Mouse (Mus musculus): Measurements from ENCODE around the gene Kcnmb1.

Kcnmb1 gene

DNA sequence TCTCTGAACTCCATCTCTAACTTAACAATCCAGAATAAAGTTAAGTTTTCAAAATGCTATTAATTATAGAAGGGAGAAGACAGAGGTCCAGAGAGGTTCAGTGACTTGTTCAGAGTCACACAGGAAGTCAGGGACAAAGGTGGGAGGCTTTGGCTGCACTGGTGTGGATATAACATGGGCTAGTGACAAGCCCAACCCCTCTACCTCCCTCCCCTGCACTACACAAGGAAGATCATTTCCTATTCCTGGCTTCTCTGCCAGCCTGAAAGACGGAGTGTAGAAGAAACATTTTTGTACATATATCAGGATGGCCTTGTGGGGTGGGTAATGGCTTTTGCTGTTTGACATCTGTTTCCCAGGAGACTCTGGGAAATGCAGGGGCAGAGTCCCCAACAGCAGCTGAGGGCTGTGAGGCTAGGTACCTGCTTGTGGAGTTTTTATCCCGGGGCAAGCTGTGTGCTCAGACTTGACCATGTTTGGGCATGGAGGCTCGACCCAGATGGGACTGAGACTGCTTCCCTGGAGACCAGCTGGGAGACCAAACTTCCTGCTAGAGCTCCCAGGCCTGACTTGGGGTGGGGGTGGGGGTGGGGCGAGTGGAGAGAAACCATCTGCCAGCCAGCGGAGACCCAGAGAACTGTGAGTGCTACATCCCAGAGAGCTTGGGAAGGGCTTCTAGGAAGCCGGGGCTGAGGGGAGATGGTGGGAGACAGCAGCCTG is at the start of gene Kcnmb1:
TSS of gene Kcnmb1 (plus strand) at position 326 of the 720 bp plus-strand sequence.
- no peak for DNase-seq

GRCm38 (mm10) chr11:33913061-33913460 is 49.8 kb upstream of the Kcnmb1 start:
- DNase-seq: no peak

- DNase-seq: no peak
These were observed 48.6 kb upstream of the Kcnmb1 start for GRCm38 (mm10) chr11:33914216-33914615.

GRCm38 (mm10) chr11:33917574-33917973 is 45.2 kb upstream of the Kcnmb1 start:
- peak; percentile 46 to 81 for DNase-seq

DNA sequence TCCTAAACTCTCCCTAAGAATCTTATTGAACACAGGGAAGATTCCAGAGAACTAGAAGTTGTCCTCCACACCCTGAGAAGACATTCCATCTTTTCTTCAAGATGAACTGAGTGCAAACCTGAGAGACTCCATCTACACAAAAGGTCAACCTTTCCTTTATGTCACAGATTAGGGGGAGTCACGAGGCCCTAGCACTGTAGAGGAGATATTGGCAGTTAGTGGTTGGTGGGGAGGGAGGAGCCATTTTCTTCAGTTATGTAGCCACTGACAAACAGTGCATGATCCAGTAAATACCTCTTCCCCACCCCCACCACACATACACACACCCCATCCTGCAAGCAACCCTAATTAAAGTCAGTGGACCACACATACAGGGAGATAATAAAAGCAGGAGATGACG is 44.4 kb upstream of the Kcnmb1 start:
- DNase-seq: no peak

GRCm38 (mm10) chr11:33919826-33920225 is 43.0 kb upstream of the Kcnmb1 start:
- DNase-seq: no peak

- no peak for DNase-seq
These were observed 41.4 kb upstream of the Kcnmb1 start for GRCm38 (mm10) chr11:33921451-33921850.

DNA sequence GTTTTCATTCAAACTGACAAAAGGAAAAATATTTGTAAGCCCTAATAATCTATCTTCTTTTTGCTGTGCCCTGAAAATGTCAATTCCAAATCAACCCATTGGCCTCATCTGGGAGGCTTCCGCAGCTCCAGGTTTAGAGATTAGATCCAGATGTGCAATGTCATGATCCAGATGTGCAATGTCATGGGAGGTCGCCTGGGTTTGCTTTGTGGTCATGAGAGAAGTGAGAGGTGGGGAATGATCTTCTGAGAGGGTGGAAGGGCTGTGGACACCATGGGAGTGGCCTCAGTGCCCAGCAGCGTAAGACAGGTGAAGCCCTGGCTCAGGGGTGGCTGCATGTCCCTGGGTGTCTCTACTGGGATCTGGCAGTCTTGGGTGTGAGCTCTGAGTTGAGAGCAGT is 39.8 kb upstream of the Kcnmb1 start:
- DNase-seq: no peak

GRCm38 (mm10) chr11:33925778-33926177 is 37.0 kb upstream of the Kcnmb1 start:
- no peak for DNase-seq

DNA sequence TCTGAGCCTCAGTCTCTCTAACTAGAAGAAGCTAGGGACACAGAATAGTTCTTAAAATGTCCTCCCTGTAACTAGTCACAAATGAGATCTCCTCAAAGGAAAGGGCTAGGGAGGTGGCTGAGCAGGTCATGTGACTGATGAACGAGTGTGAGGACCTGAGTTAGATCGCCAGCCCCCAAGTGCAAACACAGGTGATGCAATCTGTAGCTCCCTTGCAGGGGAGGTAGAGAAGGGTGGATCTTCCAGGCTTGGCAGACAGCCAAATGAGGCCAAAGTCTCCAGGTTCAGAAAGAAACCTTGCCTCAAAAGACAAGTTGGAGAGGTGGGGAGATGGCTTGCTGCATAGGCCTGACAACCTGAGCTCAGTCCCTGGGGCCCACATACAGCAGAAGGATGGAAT is 36.3 kb upstream of the Kcnmb1 start:
- DNase-seq: no peak

- no peak for DNase-seq
These were observed 35.5 kb upstream of the Kcnmb1 start for GRCm38 (mm10) chr11:33927321-33927720.

GRCm38 (mm10) chr11:33927836-33928235 is 35.0 kb upstream of the Kcnmb1 start:
- DNase-seq: no peak

DNA sequence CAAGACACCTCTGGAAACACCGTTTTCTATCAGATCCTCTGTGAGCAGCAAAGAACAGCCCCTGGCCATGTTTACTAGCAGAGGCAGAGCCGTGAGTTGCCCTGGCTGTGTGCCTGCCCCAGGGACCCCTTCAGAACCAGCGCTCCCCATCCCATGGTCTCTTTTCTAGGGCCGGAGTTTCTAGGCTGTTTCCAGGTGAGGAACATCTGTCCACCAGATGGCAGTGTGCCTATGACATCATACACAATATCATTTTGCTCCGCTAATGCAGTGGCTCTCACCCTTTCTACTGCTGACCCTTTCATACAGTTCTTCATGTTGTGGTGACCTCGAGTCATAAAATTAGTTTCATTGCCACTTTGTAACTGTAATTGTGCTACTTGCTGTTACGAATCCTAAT is 34.2 kb upstream of the Kcnmb1 start:
- no peak for DNase-seq

DNA sequence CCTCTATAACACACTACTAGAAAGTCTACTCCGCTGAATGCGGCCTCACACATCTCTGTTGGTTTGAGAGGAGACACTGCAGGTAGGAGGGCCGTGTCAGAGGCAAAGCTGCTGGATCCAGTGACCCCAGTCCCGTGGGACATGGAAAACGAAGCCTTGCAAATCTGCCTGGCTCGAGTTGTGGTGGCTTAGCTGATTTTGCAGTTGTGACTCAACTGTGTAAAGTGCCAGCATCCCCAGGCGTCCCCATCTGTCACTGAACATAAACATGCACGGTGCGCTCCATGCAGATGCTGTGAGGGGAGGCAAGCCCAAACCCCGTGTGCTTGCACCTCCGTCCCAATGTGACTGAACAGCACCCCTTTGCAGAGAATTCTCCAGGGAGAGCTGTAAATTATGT is 33.4 kb upstream of the Kcnmb1 start:
- DNase-seq: no peak

DNA sequence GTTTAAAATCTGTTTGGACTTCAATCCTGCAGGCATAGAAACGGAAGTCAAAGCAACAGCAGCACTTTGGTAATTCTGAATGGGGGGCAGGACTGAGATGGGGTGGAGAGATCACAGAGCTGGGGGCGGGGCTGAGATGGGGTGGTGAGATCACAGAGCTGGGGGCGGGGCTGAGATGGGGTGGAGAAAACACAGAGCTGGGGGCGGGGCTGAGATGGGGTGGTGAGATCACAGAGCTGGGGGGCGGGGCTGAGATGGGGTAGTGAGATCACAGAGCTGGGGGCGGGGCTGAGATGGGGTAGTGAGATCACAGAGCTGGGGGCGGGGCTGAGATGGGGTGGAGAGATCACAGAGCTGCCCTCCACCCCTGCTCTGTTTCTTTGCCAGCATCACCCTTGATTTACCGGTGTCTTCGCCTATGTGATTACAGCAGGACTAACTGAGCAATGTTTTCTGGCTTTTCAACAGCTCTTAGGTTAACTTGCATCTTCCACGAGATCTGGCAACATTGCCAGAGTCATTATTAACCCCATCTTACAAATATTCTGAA is 30.9 kb upstream of the Kcnmb1 start:
- DNase-seq: no peak

DNA sequence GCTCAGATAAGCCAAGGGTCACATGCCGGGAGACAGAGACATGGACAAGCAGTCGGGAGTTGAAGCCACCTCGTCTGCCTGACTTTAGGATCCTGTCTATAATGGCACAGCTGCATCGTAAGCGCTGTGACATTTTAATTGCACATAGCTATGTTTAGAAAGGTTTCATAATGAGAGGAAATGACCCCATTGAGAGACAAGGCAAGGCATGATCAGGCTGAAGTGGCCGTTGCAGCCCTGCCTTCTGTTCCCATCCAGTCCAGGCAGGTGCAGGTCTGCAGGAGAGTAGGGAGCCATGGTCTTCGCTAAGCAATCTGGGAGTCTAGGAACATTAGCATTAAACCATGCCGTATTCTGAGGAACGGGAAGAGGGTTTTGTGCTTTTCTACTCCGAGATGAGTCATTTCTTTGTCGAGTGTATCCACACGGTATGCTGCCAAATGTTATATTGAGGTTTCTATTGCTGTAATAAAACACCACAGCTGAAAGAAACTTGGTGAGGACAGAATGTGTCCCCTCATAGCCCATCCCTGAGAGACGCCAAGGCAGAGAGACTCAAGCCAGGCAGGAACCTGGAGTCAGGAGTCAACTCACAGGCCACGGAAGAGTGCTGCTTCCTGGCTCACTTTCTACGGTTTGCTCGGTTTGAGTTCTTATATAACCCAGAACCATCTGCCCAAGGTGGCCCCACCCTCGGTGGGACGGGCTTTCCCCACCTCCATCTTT is 30.3 kb upstream of the Kcnmb1 start:
- DNase-seq: no peak

DNA sequence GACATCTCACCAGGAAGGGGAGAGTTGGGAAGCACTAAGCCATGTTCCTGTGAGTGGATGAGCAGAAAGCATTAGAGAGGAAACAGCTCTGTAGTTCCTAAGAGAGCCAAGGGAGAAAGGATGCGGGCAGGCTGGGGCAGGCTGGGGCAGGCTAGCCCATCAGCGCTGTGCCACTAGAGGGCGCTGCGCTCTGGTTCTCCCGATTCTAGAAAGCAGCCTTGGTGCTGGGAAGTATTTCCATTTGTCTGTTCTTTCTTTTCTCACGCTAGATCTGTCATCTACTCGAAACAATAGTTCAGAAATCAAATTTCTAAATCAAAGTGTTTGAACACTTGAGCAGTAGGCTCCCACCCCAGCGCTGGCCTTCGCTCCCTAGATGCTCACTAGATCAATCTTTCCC is 28.5 kb upstream of the Kcnmb1 start:
- no peak for DNase-seq

GRCm38 (mm10) chr11:33937641-33938040 is 25.2 kb upstream of the Kcnmb1 start:
- no peak for DNase-seq

GRCm38 (mm10) chr11:33938561-33939274 is 24.1 kb upstream of the Kcnmb1 start:
- DNase-seq: no peak

DNA sequence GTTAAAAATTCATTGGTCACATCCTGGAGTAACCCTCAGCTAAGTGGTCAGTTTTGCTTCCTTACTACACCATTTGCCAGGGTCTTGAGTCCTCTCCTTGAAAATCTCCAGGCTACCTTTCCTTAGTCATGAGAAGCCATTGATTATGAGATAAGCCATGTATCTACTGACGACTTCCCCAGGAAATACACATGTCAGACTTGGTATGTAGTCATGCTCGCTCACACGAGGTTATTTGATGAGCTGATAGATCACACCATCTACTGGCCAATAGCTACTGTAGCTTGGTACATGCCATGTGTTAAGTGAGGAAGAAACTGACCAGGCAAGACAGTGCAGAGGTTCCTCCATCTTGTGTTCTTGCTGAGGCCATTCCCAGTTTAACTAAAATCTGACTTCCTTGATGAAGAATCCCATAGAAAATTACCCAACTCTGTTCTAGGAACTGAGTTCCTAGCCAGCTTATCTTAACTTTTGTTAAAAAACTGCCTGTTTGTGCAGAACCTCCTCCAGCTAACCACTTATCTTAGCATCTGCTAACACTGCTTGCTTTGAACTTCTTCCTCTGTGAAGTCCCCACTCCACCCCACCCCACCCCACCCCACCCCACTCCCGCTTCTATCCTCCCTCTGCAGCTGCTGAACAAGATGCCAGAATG is 23.2 kb upstream of the Kcnmb1 start:
- no peak for DNase-seq

DNA sequence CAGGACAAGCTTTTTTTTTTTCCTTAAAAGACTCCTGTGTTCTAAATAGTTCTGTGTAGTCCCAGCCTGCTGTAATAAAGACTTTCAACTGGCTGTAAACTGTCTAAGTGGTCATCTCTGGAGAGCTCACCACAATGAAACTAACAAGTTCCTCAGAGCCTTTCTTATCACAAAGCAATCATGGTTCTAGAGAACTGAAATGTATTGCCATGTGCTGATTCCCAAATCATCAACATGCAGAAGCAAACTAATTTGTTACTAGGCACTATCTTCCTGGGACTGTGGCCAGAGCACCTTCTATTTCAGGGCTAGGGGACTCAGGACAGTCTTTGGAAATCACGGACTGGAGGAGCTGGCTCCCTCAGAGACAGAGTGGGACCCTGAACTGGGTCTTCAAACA is 19.2 kb upstream of the Kcnmb1 start:
- DNase-seq: no peak

DNA sequence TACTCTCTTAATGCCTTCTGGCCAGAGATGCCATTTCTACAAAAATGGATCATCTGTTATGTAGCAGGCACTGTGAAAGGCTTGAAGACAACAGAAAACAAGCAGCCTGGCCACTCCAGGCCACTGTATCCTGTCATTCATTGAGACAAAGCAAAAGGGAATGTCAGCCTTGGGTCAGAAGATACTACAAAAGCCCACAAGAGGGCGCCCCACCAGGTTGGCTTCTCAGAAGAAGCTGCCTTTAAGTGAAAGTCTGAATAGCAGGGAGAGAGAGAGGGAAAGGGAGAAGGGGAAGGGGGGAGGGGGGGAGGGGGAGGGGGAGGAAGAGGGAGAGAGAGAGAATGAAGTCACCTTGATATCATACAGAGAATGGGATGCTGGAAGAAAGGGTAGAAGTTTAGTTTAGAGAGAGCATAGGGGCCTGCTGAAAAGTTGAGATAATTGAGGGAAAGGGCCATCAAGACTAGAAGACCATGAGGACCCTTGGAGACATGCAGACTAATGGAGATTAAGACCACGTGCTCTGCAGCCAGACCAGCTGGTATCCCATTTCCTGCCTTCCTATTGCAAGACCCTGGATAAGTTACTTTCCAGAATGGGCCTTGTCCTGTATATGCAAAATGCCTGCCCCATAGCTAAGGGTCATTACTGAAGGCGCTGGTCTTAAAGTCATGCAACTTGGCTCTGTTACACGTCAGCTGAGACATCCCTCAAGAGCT is 18.6 kb upstream of the Kcnmb1 start:
- no peak for DNase-seq

Data from cerebellum, adult 18-20 months (tissue).